In genomic region chr3:135438913-135439531, GRCm38 (mm10) we compare ENCODE assay signal across 1 mouse cellular context.
TF ChIP-seq lines count a peak whose summit lies in the region.

No protein-coding gene starts in this region.

TF ChIP-seq in CH12.LX, 34 proteins besides CTCF, POLR2A, EP300 and RAD21 (continued from another document):
- TF ChIP-seq ETS1 (conservative IDR thresholded peaks at IDR 0.05; ENCODE audit: low read depth, low read length) (peak; percentile 17; the same call in 1 of the 2 replicates), ELF1 (IDR thresholded peaks at IDR 0.05; ENCODE audit: low read depth, low read length) (peak; percentile 76), MAFK (IDR thresholded peaks at IDR 0.05; ENCODE audit: insufficient replicate concordance, low read length) (no peak), MYC (IDR thresholded peaks at IDR 0.05; ENCODE audit: low read depth, low read length) (no peak), CHD2 (IDR thresholded peaks at IDR 0.05; ENCODE audit: low read length) (peak; percentile 93), IRF4 (IDR thresholded peaks at IDR 0.05; ENCODE audit: low read depth, low read length) (peak; percentile 82), TCF12 (IDR thresholded peaks at IDR 0.05; ENCODE audit: low read depth, low read length) (peak; percentile 84), HCFC1 (IDR thresholded peaks at IDR 0.05; ENCODE audit: low read depth, low read length) (peak; percentile 77), TBP (conservative IDR thresholded peaks at IDR 0.05; ENCODE audit: low read depth, low read length) (peak; percentile 52; the same call in 1 of the 2 replicates), POLR2AphosphoS2 (IDR thresholded peaks at IDR 0.05; ENCODE audit: low read depth, low read length) (no peak; the same call in 1 of the 2 replicates), SIN3A (IDR thresholded peaks at IDR 0.05; ENCODE audit: low read length) (peak; percentile 57), NRF1 (IDR thresholded peaks at IDR 0.05; ENCODE audit: low read depth, low read length) (0 out of 2 replicates have a peak, but pooled peaks have one; percentile 4), ZNF384 (IDR thresholded peaks at IDR 0.05; ENCODE audit: low read depth, low read length) (no peak), NELFE (IDR thresholded peaks at IDR 0.05; ENCODE audit: low read depth, low read length) (no peak; the same call in 1 of the 2 replicates), UBTF (IDR thresholded peaks at IDR 0.05; ENCODE audit: low read depth, low read length) (peak; percentile 96), MAX (IDR thresholded peaks at IDR 0.05; ENCODE audit: low read length) (peak; percentile 13), KAT2A (IDR thresholded peaks at IDR 0.05; ENCODE audit: insufficient replicate concordance, low read length) (no peak), ZMIZ1 (IDR thresholded peaks at IDR 0.05; ENCODE audit: low read depth, low read length) (peak; percentile 65; the same call in 1 of the 2 replicates), USF2 (conservative IDR thresholded peaks at IDR 0.05; ENCODE audit: low read depth, low read length) (no peak), USF1 (IDR thresholded peaks at IDR 0.05; ENCODE audit: low read depth, low read length) (no peak), JUND (conservative IDR thresholded peaks at IDR 0.05; ENCODE audit: low read depth, low read length) (no peak), MEF2A (IDR thresholded peaks at IDR 0.05; ENCODE audit: borderline replicate concordance, low read depth, low read length) (peak; percentile 39)
TF ChIP-seq in CH12.LX: peak in this region for 13.
